Mouse (Mus musculus) lung, adult 2 months (tissue): Measurements from ENCODE around the gene Kdm5a.

Experiments used
- CTCF ChIP-seq: fragments of 200-500 bp; IDR thresholded peaks from 2 replicates; pipeline ENCODE4 v1.5.1; 2011; ENCODE audit warnings: mild to moderate bottlenecking, low read length, control low read depth; ENCODE audit not compliant: insufficient read depth
- POLR2A ChIP-seq: fragments of 200-500 bp; IDR thresholded peaks from 2 replicates; pipeline ENCODE4 v1.6.1; 2011; ENCODE audit warnings: low read depth, mild to moderate bottlenecking, control low read depth, low read length, borderline replicate concordance; ENCODE audit errors: extremely low read depth

GRCm38 (mm10) chr6:120453556-120453955 is 89.6 kb downstream of the Kdm5a start:
- TF ChIP-seq POLR2A, result no peak
- no peak for TF ChIP-seq CTCF
